Mouse (Mus musculus): ENCODE measurements around the gene Zfp750. TPM values are rescaled to one million over a fixed set of nuclear protein-coding genes. Genes with fewer than 3 reads are reported as not detected.

Gene Zfp750
- polyA plus RNA-seq (2014; fragmentation: Nextera tagmentation; extraction: Ambion mirVana), result 0.58 and 1.1 TPM in 2 replicates

DNA sequence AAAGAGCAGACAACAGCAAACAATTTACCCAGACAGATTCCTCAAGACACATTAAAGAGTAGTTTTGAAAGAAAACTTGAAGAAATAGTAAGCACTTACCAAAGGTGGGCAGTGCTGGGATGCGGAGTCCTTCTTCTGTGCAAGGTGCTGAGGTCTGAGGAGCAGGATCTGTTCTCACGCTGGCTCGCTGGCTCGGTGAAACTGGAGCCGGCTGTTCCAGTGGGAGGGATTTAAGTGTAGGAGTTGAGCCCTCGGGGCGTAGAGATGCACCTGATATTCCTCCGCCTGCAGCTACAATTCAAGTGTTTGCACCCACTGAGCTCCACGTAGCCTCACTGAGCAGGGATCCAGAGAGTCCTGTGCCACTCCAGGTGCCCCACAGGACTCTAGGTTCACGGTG is at the start of gene Zfp750:
TSS of gene Zfp750 (minus strand) at position 203 of the 400 bp plus-strand sequence.
- Histone ChIP-seq H3K27ac (ENCODE audit: low read depth, low read length) (no peak within 1 kb of the TSS), H3K36me3 (ENCODE audit: control insufficient read depth, insufficient read depth, low read length) (no peaks in the 10 kb centered on the region), H3K4me1 (ENCODE audit: control insufficient read depth, insufficient read depth, low read length) (no peaks in the 10 kb centered on the region), H3K4me2 (ENCODE audit: low read depth) (no peak within 1 kb of the TSS), H3K27me3 (ENCODE audit: control insufficient read depth, insufficient read depth, low read length) (no peaks in the 10 kb centered on the region), H3K9me3 (ENCODE audit: control insufficient read depth, low read length) (no peaks in the 10 kb centered on the region), H3K4me3 (ENCODE audit: low read depth, low read length) (no peak within 1 kb of the TSS), H3K9ac (ENCODE audit: low read length) (no peak within 1 kb of the TSS)
- ATAC-seq (ENCODE audit: insufficient read depth, low FRiP score, low TSS enrichment) (no peak), DNase-seq (ENCODE audit: low spot score) (no peak)
- WGBS, result 41% methylated on average over 10 of the region's 10 CpGs

DNA sequence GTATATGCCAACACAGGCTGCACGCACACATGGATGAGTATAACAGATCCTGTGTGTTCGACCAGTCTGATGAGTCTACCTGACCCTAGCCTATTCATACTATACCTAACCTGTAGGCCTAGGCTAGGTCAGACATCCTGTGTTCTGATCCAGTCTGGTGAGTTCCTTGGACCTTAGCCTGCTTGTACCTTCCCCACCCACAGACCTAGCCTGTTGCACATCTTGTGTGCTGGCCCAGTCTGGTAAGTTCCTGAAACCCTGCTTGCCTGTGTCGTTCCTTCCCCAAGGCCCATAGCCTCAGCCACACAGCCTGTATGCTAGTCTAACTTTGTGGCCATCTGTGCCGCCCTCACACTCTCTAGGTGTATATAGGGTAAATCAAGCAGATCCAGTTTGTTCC is 45.1 kb upstream of the Zfp750 start:
- no peak for DNase-seq (ENCODE audit: low spot score)
- 97% methylated on average over 4 of the region's 4 CpGs for WGBS
- ATAC-seq (ENCODE audit: insufficient read depth, low FRiP score, low TSS enrichment), result no peak
- H3K4me3 ChIP-seq (ENCODE audit: low read depth, low read length), result no peak overlapping the region
- no peaks in the 10 kb centered on the region for H3K27me3 ChIP-seq (ENCODE audit: control insufficient read depth, insufficient read depth, low read length)
- no peaks in the 10 kb centered on the region for H3K9me3 ChIP-seq (ENCODE audit: control insufficient read depth, low read length)
- H3K4me2 ChIP-seq (ENCODE audit: low read depth), result no peak overlapping the region
- no peaks in the 10 kb centered on the region for H3K4me1 ChIP-seq (ENCODE audit: control insufficient read depth, insufficient read depth, low read length)
- H3K36me3 ChIP-seq (ENCODE audit: control insufficient read depth, insufficient read depth, low read length), result no peaks in the 10 kb centered on the region
- no peak overlapping the region for H3K27ac ChIP-seq (ENCODE audit: low read depth, low read length)
- H3K9ac ChIP-seq (ENCODE audit: low read length), result no peak overlapping the region

DNA sequence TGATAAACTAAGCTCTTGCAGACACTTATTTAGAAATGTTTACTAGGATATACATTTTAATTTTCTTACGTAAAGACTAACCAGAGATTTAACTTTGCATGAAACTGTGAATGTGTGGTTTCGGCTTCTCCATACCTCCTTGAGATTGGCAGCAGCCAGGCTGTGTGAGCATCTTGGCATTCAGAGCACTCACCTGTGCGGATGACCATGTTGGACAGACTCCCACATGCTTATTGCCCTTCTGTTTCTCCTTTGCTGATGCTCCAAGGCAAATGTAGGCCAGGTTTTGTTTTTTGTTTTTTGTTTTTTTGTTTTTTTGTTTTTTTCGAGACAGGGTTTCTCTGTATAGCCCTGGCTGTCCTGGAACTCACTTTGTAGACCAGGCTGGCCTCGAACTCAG is 44.2 kb upstream of the Zfp750 start:
- no peak overlapping the region for H3K4me3 ChIP-seq (ENCODE audit: low read depth, low read length)

DNA sequence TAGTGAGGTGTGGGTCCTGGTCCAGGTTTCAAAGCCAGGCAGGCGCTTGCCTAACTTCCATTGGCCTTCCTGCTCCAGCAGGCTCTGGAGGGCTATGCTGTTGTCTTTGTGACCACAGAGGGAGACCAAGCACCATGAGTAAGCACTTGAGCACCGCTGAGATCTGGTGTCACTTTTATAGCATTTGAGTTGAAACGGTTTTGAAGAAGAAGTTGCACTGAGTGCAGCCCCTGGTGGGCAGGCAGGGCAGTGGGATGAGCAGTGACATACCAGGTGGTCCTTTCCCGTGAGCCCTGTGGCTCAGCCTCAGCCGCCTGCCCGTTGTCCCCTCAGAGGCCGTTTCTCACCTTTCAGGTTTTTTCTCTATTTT is 41.1 kb upstream of the Zfp750 start:
- no peak overlapping the region for H3K4me3 ChIP-seq (ENCODE audit: low read depth, low read length)
- no peaks in the 10 kb centered on the region for H3K9me3 ChIP-seq (ENCODE audit: control insufficient read depth, low read length)
- H3K36me3 ChIP-seq (ENCODE audit: control insufficient read depth, insufficient read depth, low read length), result no peaks in the 10 kb centered on the region
- DNase-seq (ENCODE audit: low spot score), result no peak
- no peaks in the 10 kb centered on the region for H3K27me3 ChIP-seq (ENCODE audit: control insufficient read depth, insufficient read depth, low read length)
- no peaks in the 10 kb centered on the region for H3K4me1 ChIP-seq (ENCODE audit: control insufficient read depth, insufficient read depth, low read length)
- no peak overlapping the region for H3K9ac ChIP-seq (ENCODE audit: low read length)
- 74% methylated on average over 7 of the region's 7 CpGs for WGBS
- H3K4me2 ChIP-seq (ENCODE audit: low read depth), result no peak overlapping the region
- ATAC-seq (ENCODE audit: insufficient read depth, low FRiP score, low TSS enrichment), result no peak
- H3K27ac ChIP-seq (ENCODE audit: low read depth, low read length), result no peak overlapping the region

More for the DNA sequence above, 44.2 kb upstream of the Zfp750 start:
- WGBS, result 93% methylated on average over 5 of the region's 5 CpGs
- H3K9me3 ChIP-seq (ENCODE audit: control insufficient read depth, low read length), result no peaks in the 10 kb centered on the region
- no peak overlapping the region for H3K9ac ChIP-seq (ENCODE audit: low read length)
- no peak overlapping the region for H3K27ac ChIP-seq (ENCODE audit: low read depth, low read length)
- no peak for ATAC-seq (ENCODE audit: insufficient read depth, low FRiP score, low TSS enrichment)
- no peaks in the 10 kb centered on the region for H3K27me3 ChIP-seq (ENCODE audit: control insufficient read depth, insufficient read depth, low read length)
- no peaks in the 10 kb centered on the region for H3K36me3 ChIP-seq (ENCODE audit: control insufficient read depth, insufficient read depth, low read length)
- no peak overlapping the region for H3K4me2 ChIP-seq (ENCODE audit: low read depth)
- no peak for DNase-seq (ENCODE audit: low spot score)
- no peaks in the 10 kb centered on the region for H3K4me1 ChIP-seq (ENCODE audit: control insufficient read depth, insufficient read depth, low read length)

DNA sequence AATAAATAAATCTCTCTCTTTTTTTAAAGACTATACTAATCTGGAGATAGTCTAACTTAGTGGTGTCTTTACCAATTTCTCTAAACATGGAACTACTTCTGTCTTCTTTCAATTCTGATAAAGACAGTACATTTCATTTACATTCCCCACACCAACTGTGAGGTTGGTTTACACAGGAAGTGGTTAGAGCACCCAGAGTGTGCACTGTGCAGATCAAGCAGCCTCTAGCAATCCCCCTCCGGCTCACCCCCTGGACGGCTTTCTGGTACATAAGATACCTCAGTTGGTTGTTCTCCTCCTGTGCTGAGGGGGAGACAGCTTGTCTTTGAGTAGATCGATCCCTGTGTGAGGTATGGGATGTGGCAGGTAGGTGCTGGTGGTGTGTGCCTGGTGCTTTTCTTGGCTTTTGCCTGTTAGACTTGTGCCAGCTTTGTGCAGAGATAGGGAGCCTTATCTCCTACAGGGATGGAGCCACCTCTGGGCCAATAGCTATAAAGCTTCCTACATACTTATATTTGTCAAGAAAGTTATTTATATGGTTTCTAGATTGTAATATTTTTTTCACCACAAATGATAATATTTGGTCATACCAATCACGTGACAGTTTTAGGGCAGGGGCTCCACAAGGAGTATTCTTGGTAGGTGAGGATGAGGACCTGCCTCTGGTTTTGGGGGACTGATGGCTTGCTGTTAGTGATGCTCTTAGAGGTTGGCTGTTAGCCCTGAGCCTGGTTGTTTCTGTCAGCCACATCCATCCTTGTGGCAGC is 40.6 kb upstream of the Zfp750 start:
- Histone ChIP-seq H3K27ac (ENCODE audit: low read depth, low read length) (no peak overlapping the region), H3K9me3 (ENCODE audit: control insufficient read depth, low read length) (no peaks in the 10 kb centered on the region), H3K4me3 (ENCODE audit: low read depth, low read length) (no peak overlapping the region), H3K4me2 (ENCODE audit: low read depth) (no peak overlapping the region), H3K27me3 (ENCODE audit: control insufficient read depth, insufficient read depth, low read length) (no peaks in the 10 kb centered on the region), H3K4me1 (ENCODE audit: control insufficient read depth, insufficient read depth, low read length) (no peaks in the 10 kb centered on the region), H3K36me3 (ENCODE audit: control insufficient read depth, insufficient read depth, low read length) (no peaks in the 10 kb centered on the region), H3K9ac (ENCODE audit: low read length) (no peak overlapping the region)
- DNase-seq (ENCODE audit: low spot score) (no peak), ATAC-seq (ENCODE audit: insufficient read depth, low FRiP score, low TSS enrichment) (no peak)
- 87% methylated on average over 4 of the region's 4 CpGs for WGBS

DNA sequence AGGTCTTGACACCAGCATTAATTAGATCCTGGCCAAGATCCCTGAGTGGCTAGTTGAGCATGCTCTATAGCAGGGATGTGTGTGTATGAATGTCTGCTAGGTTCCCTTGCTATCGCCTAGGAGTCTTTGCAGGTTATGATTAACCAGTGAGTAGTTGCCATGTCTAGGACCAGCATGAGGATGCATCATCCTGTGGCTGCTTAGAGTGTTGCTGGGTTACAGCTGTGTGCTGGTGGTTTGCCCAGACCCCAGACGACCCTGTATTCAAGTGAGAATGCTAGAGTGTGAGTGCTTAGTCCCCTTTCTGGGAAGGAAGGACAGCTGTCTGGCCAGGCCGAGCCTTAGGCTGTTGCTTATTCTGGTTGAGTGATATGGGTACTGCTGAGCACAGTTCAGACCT is 39.4 kb upstream of the Zfp750 start:
- Histone ChIP-seq H3K4me2 (ENCODE audit: low read depth) (no peak overlapping the region), H3K4me3 (ENCODE audit: low read depth, low read length) (no peak overlapping the region), H3K36me3 (ENCODE audit: control insufficient read depth, insufficient read depth, low read length) (no peaks in the 10 kb centered on the region), H3K27ac (ENCODE audit: low read depth, low read length) (no peak overlapping the region), H3K9ac (ENCODE audit: low read length) (no peak overlapping the region), H3K9me3 (ENCODE audit: control insufficient read depth, low read length) (no peaks in the 10 kb centered on the region), H3K4me1 (ENCODE audit: control insufficient read depth, insufficient read depth, low read length) (no peaks in the 10 kb centered on the region), H3K27me3 (ENCODE audit: control insufficient read depth, insufficient read depth, low read length) (no peaks in the 10 kb centered on the region)
- DNase-seq (ENCODE audit: low spot score), result no peak
- ATAC-seq (ENCODE audit: insufficient read depth, low FRiP score, low TSS enrichment), result no peak
- 89% methylated on average over 3 of the region's 3 CpGs for WGBS

DNA sequence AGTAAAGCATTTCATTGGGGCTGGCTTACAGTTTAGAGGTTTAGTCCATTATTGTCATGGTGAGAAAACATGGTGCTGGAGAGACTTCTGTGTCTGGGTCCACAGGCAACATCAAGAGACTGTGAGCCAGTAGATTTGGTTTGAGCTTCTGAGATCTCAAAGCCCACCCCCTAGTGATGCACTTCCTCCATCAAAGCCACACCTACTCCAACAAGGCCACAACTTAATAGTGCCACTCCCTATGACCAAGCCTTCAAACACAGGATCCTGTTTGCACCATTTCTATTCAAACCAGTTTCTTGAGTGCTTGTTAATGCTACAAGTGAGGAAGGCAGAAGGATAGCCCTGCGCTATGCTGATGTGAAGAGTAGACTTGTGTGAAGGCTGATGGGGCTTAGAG is 38.8 kb upstream of the Zfp750 start:
- DNase-seq (ENCODE audit: low spot score), result no peak
- H3K9me3 ChIP-seq (ENCODE audit: control insufficient read depth, low read length), result no peaks in the 10 kb centered on the region
- WGBS, result 90% methylated on average over 1 of the region's 1 CpGs
- no peak overlapping the region for H3K4me3 ChIP-seq (ENCODE audit: low read depth, low read length)
- H3K4me1 ChIP-seq (ENCODE audit: control insufficient read depth, insufficient read depth, low read length), result no peaks in the 10 kb centered on the region
- H3K27me3 ChIP-seq (ENCODE audit: control insufficient read depth, insufficient read depth, low read length), result no peaks in the 10 kb centered on the region
- H3K27ac ChIP-seq (ENCODE audit: low read depth, low read length), result no peak overlapping the region
- no peak for ATAC-seq (ENCODE audit: insufficient read depth, low FRiP score, low TSS enrichment)
- H3K36me3 ChIP-seq (ENCODE audit: control insufficient read depth, insufficient read depth, low read length), result no peaks in the 10 kb centered on the region
- H3K9ac ChIP-seq (ENCODE audit: low read length), result no peak overlapping the region
- H3K4me2 ChIP-seq (ENCODE audit: low read depth), result no peak overlapping the region

DNA sequence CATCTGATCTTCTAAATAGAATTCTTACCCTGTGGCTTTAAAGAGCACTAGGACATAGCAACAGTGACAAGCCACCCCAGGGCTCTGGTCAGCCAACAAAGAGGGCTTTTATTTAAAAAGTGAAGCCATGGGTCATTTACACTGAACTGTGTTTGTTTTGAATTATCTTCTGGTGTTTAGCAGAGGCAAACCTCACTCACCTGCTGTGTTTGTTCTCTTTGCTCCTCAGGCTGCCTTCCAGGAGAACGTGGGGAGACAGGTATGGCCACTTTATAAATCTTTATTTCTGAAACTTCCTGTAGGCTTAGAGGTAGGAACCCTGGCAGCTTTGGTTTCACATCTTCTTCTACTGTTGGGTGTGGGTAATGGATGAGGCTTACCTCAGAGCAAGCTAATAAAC is 37.6 kb upstream of the Zfp750 start:
- Histone ChIP-seq H3K36me3 (ENCODE audit: control insufficient read depth, insufficient read depth, low read length) (no peaks in the 10 kb centered on the region), H3K27me3 (ENCODE audit: control insufficient read depth, insufficient read depth, low read length) (no peaks in the 10 kb centered on the region), H3K27ac (ENCODE audit: low read depth, low read length) (no peak overlapping the region), H3K4me1 (ENCODE audit: control insufficient read depth, insufficient read depth, low read length) (no peaks in the 10 kb centered on the region), H3K9me3 (ENCODE audit: control insufficient read depth, low read length) (no peaks in the 10 kb centered on the region), H3K9ac (ENCODE audit: low read length) (no peak overlapping the region), H3K4me3 (ENCODE audit: low read depth, low read length) (no peak overlapping the region), H3K4me2 (ENCODE audit: low read depth) (no peak overlapping the region)
- ATAC-seq (ENCODE audit: insufficient read depth, low FRiP score, low TSS enrichment) (no peak), DNase-seq (ENCODE audit: low spot score) (no peak)
- 77% methylated on average over 1 of the region's 1 CpGs for WGBS

DNA sequence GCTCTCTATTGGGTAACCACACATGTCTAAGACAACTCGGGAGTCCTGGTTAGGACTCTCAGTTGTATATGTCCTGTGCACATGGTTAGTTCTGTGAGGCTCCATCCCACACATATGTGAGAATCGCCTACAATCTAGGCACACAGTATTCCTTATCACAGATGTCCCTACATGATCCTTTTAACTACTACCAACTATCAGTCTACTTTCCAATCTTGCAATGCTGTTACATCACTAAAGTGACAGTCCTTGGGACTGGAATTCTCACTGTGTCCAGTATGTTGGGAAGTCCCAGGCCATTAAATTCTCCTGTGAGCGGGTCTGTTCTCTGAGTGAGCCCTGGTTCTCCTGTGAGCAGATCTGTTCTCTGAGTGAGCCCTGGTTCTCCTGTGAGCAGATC is 34.3 kb upstream of the Zfp750 start:
- Histone ChIP-seq H3K9me3 (ENCODE audit: control insufficient read depth, low read length) (no peaks in the 10 kb centered on the region), H3K36me3 (ENCODE audit: control insufficient read depth, insufficient read depth, low read length) (no peaks in the 10 kb centered on the region), H3K27ac (ENCODE audit: low read depth, low read length) (no peak overlapping the region), H3K4me3 (ENCODE audit: low read depth, low read length) (no peak overlapping the region), H3K4me2 (ENCODE audit: low read depth) (no peak overlapping the region), H3K9ac (ENCODE audit: low read length) (no peak overlapping the region), H3K4me1 (ENCODE audit: control insufficient read depth, insufficient read depth, low read length) (peaks cover 18% of the 10 kb centered on the region), H3K27me3 (ENCODE audit: control insufficient read depth, insufficient read depth, low read length) (no peaks in the 10 kb centered on the region)
- 92% methylated on average over 3 of the region's 3 CpGs for WGBS
- no peak for ATAC-seq (ENCODE audit: insufficient read depth, low FRiP score, low TSS enrichment)
- no peak for DNase-seq (ENCODE audit: low spot score)

Data from neural tube, embryonic 11.5 days (tissue).